Mouse (Mus musculus): ENCODE results near the gene Zscan12. TPM values are rescaled to one million over a fixed set of nuclear protein-coding genes. Genes with fewer than 3 reads are reported as not detected.

Gene Zscan12
- polyA plus RNA-seq, 1 experiment: not detected

DNA sequence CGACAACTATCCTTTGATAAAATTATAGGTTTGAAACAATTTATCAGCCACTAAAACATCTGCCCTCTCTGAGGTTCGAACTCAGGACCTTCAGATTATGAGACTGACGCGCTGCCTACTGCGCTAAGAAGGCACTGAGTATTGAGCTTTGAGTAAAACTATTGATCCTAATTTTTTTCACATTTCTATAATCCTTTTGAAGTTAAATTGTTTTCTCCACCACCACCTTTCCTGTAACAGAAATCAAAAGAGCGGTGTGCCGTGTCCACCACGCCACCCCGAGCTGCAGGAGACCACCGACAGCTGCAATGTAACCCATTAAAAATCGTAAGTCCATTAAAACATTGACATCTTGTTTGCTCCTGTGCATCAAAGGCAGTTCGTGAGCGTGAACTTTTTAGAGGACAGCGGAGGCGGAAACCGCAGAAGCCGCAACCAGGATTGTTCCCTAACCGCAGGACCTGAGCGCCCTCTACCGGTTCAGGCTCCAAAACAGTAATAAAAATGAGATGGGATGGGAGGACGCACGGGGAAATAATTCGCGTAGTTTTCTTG lies 35.9 kb upstream of the Zscan12 start:
- peak overlapping the region; percentile 56 for H3K4me3 ChIP-seq (ENCODE audit: insufficient read depth, low read depth, low read length)
- TF ChIP-seq POLR2A (IDR thresholded peaks at IDR 0.05; ENCODE audit: insufficient read depth, low read depth, low read length) (no peak), CTCF (IDR thresholded peaks at IDR 0.05; ENCODE audit: insufficient read depth, low read depth, low read length) (peak; percentile 87)
- H3K27ac ChIP-seq (ENCODE audit: insufficient read depth, low read depth, low read length): no peak overlapping the region
- 1% methylated on average over 24 of the region's 24 CpGs for WGBS
- H3K4me1 ChIP-seq (ENCODE audit: control insufficient read depth, insufficient read depth, low read length): peaks cover 9% of the 10 kb centered on the region

DNA sequence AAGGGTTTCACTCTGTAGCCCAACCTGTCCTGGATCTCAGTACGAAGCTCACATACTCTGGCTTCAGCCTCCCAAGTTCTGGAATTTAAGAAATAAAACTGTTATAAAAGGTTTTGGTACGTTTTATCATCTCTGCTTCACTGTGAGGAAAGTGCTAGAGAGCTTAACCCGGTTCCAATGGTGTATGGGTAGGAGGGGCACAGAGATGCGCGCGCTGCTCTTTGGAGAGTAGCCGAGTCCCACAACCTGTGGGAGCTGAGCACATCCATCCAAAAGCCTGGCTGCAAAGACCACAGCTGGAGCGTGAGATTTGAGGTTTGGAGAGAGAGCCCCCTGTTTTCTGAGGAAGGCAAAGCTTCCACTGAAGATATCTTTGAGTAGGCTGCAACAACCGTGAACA lies 35.2 kb upstream of the Zscan12 start:
- under 1% methylated on average over 9 of the region's 9 CpGs for WGBS
- TF ChIP-seq CTCF (IDR thresholded peaks at IDR 0.05; ENCODE audit: insufficient read depth, low read depth, low read length): no peak
- TF ChIP-seq POLR2A (IDR thresholded peaks at IDR 0.05; ENCODE audit: insufficient read depth, low read depth, low read length): no peak
- H3K4me1 ChIP-seq (ENCODE audit: control insufficient read depth, insufficient read depth, low read length): peaks cover 5% of the 10 kb centered on the region
- H3K27ac ChIP-seq (ENCODE audit: insufficient read depth, low read depth, low read length): no peak overlapping the region
- H3K4me3 ChIP-seq (ENCODE audit: insufficient read depth, low read depth, low read length): peak overlapping the region; percentile 36

DNA sequence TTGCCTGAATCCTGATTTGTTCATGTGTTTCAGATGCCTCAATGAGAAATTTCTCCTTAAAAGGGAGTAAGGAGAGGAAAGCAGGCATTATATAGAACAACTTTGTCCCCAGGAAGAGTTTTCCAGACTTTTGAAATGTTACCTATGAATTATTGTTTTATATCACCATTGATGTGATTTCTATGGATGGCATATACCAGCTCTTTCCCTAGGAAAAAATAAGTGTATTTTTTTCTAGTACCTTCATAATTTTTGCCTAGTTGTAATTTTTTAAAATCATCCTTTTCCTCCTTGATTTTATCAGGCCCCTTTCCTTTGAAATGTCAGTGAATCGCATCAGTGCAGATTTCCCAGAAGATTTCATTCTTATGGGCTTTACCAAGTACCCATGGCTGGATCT lies 16.0 kb upstream of the Zscan12 start, which contains the start of gene Olfr1367:
TSS of gene Olfr1367 (plus strand) at position 301 of the 400 bp plus-strand sequence.
- Histone ChIP-seq H3K27ac (ENCODE audit: insufficient read depth, low read depth, low read length) (no peak within 1 kb of the TSS), H3K4me1 (ENCODE audit: control insufficient read depth, insufficient read depth, low read length) (no peaks in the 10 kb centered on the region), H3K4me3 (ENCODE audit: insufficient read depth, low read depth, low read length) (no peak within 1 kb of the TSS)
- TF ChIP-seq POLR2A (IDR thresholded peaks at IDR 0.05; ENCODE audit: insufficient read depth, low read depth, low read length) (no peak), CTCF (IDR thresholded peaks at IDR 0.05; ENCODE audit: insufficient read depth, low read depth, low read length) (no peak)
- 85% methylated on average over 1 of the region's 1 CpGs for WGBS

DNA sequence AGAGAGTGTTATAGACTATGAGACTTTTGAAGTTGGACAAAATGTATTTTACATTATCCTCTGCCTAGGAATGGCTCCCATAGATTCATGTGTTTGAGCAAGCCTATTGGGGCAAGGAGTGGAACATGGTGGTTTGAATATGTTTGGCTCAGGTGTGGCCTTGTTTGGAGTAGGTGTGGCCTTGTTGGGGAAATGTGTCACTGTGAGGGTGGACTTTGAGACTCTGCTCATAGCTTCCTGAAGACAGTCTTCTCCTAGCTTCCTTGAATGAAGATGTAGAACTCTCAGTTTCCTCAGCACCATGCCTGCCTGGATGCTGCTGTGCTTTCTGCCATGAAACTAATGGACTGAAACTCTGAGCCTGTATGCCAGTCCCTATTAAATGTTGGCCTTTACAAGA lies 12.0 kb upstream of the Zscan12 start:
- Histone ChIP-seq H3K27ac (ENCODE audit: insufficient read depth, low read depth, low read length) (no peak overlapping the region), H3K4me3 (ENCODE audit: insufficient read depth, low read depth, low read length) (no peak overlapping the region), H3K4me1 (ENCODE audit: control insufficient read depth, insufficient read depth, low read length) (no peaks in the 10 kb centered on the region)
- no peak for TF ChIP-seq POLR2A (IDR thresholded peaks at IDR 0.05; ENCODE audit: insufficient read depth, low read depth, low read length)
- no peak for TF ChIP-seq CTCF (IDR thresholded peaks at IDR 0.05; ENCODE audit: insufficient read depth, low read depth, low read length)

DNA sequence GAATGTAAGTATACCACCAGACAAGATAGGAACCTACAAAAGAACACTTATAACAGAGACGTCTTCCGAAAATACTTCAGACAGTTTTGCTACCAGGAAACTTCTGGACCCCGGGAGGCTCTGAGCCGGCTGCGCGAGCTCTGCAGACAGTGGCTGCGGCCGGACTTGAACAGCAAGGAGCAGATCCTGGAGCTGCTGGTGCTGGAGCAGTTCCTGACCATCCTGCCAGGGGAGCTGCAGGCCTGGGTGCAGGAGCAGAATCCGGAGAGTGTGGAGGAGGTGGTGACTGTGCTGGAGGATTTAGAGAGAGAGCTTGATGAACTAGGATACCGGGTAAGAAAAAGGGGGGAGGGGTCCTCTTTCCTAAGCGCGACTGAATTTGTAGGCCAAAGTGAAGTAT lies 1.1 kb downstream of the Zscan12 start:
- WGBS: 63% methylated on average over 12 of the region's 12 CpGs

DNA sequence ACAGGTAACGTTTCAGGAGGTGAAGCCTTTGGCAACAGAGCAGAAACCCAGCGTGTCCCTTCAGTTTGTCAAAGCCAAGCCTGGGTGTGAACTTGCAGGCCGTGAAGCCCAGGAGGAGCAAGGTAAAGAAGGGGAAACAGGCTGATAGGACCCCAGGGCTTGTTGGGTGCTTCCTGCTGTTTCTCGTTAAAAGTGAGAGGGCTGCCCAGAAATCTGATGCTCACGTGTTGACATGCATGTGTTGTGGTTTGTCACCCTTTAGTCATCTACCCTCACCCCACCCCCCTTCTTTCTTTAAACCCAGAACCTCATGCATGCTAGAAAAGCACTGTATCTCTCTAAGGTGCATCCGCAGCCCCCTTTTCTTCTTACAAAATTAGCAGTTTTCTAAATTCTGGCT lies 4.0 kb downstream of the Zscan12 start:
- TF ChIP-seq CTCF (IDR thresholded peaks at IDR 0.05; ENCODE audit: insufficient read depth, low read depth, low read length): no peak
- TF ChIP-seq POLR2A (IDR thresholded peaks at IDR 0.05; ENCODE audit: insufficient read depth, low read depth, low read length): no peak
- H3K4me3 ChIP-seq (ENCODE audit: insufficient read depth, low read depth, low read length): no peak overlapping the region
- WGBS: 79% methylated on average over 6 of the region's 6 CpGs
- H3K4me1 ChIP-seq (ENCODE audit: control insufficient read depth, insufficient read depth, low read length): peaks cover 4% of the 10 kb centered on the region
- no peak overlapping the region for H3K27ac ChIP-seq (ENCODE audit: insufficient read depth, low read depth, low read length)

More for the DNA sequence above, 1.1 kb downstream of the Zscan12 start:
- Histone ChIP-seq H3K4me1 (ENCODE audit: control insufficient read depth, insufficient read depth, low read length) (peaks cover 4% of the 10 kb centered on the region), H3K4me3 (ENCODE audit: insufficient read depth, low read depth, low read length) (peak overlapping the region; percentile 2; the same call in 1 of the 2 replicates), H3K27ac (ENCODE audit: insufficient read depth, low read depth, low read length) (no peak overlapping the region)
- TF ChIP-seq POLR2A (IDR thresholded peaks at IDR 0.05; ENCODE audit: insufficient read depth, low read depth, low read length): no peak
- TF ChIP-seq CTCF (IDR thresholded peaks at IDR 0.05; ENCODE audit: insufficient read depth, low read depth, low read length): no peak

DNA sequence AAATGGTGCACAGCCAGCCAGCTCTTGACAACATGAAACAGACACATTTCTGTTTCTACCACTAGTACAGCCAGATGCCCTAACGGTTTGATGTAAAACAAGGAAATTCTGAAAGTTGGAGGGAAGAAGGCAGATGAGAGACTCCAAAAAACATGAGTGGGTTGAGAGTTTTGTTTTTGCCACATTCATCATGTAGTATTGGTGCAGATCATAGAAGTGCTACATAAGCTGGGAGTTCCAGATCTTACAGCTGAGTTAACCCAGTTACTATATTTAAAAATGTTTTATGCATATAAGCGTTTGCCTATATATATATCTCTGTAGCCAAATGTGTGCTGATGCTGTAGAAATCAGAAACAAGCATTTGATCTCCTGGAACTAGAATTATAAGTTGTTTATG lies 10.1 kb downstream of the Zscan12 start:
- 88% methylated on average over 2 of the region's 2 CpGs for WGBS
- Histone ChIP-seq H3K27ac (ENCODE audit: insufficient read depth, low read depth, low read length) (no peak overlapping the region), H3K4me1 (ENCODE audit: control insufficient read depth, insufficient read depth, low read length) (no peaks in the 10 kb centered on the region), H3K4me3 (ENCODE audit: insufficient read depth, low read depth, low read length) (no peak overlapping the region)
- TF ChIP-seq POLR2A (IDR thresholded peaks at IDR 0.05; ENCODE audit: insufficient read depth, low read depth, low read length) (no peak), CTCF (IDR thresholded peaks at IDR 0.05; ENCODE audit: insufficient read depth, low read depth, low read length) (no peak)

DNA sequence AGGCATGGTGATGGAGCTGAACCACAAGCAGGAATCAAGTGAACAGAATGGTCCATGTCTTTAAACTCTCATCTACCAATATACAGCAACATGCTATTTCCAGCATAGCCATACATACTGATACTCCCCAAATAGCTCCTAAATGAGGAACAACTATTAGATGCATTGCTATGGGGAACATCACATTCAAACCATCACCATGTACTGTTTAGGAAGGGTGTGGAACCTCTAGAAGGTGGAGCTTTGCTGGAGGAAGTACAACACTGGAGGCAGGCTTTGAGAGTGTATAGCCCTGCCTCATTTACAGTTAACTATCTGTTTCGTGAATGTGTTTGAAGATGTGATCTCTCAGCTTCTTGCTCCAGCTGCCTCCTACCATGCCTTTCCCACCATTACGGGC lies 15.2 kb downstream of the Zscan12 start:
- no peak for TF ChIP-seq CTCF (IDR thresholded peaks at IDR 0.05; ENCODE audit: insufficient read depth, low read depth, low read length)
- no peak for TF ChIP-seq POLR2A (IDR thresholded peaks at IDR 0.05; ENCODE audit: insufficient read depth, low read depth, low read length)
- Histone ChIP-seq H3K27ac (ENCODE audit: insufficient read depth, low read depth, low read length) (no peak overlapping the region), H3K4me3 (ENCODE audit: insufficient read depth, low read depth, low read length) (no peak overlapping the region), H3K4me1 (ENCODE audit: control insufficient read depth, insufficient read depth, low read length) (no peaks in the 10 kb centered on the region)
- 91% methylated on average over 2 of the region's 2 CpGs for WGBS

DNA sequence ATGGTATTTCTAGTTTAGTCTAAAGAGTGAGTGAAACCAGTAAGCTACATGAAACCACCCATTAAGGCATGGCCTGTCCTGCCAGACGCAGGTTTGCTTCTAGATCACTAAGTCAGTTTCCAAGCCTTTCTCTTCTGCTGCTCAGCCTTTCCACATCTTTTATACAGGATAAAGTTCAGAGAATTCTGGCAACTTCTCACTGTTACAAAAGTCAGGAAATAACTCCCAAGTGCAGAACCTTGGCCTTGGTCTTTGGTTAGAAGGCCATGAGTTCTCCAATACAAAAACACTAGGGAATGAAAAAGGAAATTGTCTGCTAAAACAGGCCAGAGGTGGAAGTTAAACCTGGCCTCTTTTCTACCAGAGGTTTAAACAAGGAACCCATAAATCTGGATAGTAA lies 32.6 kb downstream of the Zscan12 start:
- Histone ChIP-seq H3K4me1 (ENCODE audit: control insufficient read depth, insufficient read depth, low read length) (no peaks in the 10 kb centered on the region; the same call in 1 of the 2 replicates), H3K27ac (ENCODE audit: insufficient read depth, low read depth, low read length) (no peak overlapping the region), H3K4me3 (ENCODE audit: insufficient read depth, low read depth, low read length) (no peak overlapping the region)
- no peak for TF ChIP-seq CTCF (IDR thresholded peaks at IDR 0.05; ENCODE audit: insufficient read depth, low read depth, low read length)
- no peak for TF ChIP-seq POLR2A (IDR thresholded peaks at IDR 0.05; ENCODE audit: insufficient read depth, low read depth, low read length)
- 92% methylated on average over 1 of the region's 1 CpGs for WGBS

Data from olfactory bulb, adult 2 months (tissue).